Mouse (Mus musculus) midbrain, embryonic 11.5 days (tissue): Measurements from ENCODE around the gene Sft2d2. TPM values are rescaled to one million over a fixed set of nuclear protein-coding genes. Genes with fewer than 3 reads are reported as not detected.

Experiments
- ATAC-seq: fragments of 200-750 bp; cut with Nextera tagmentation; 2 replicates; pipeline ENCODE4 v1.8.0; 2017; ENCODE audit warnings: moderate TSS enrichment, moderate library complexity; ENCODE audit not compliant: low FRiP score
- DNase-seq: peaks from one replicate; pipeline ENCODE4 v3.0.0; 2015; ENCODE audit warnings: low spot score; ENCODE audit errors: missing footprints
- H3K27ac ChIP-seq: fragments of 300-500 bp; sonication (generic); 2 replicates; pipeline ENCODE4 v1.5.1; 2014; ENCODE audit warnings: low read depth, low read length
- H3K27me3 ChIP-seq: fragments of 300-500 bp; sonication (generic); 2 replicates; pipeline ENCODE4 v1.6.1; 2014; ENCODE audit warnings: mild to moderate bottlenecking, low read length, moderate library complexity, mixed read lengths; ENCODE audit not compliant: control insufficient read depth, insufficient read depth
- H3K36me3 ChIP-seq: fragments of 300-500 bp; sonication (generic); 2 replicates; pipeline ENCODE4 v1.6.1; 2014; ENCODE audit warnings: mild to moderate bottlenecking, low read length, moderate library complexity, mixed read lengths; ENCODE audit not compliant: control insufficient read depth, insufficient read depth
- H3K4me1 ChIP-seq: fragments of 300-500 bp; sonication (generic); 2 replicates; pipeline ENCODE4 v1.6.1; 2014; ENCODE audit warnings: low read length; ENCODE audit not compliant: control insufficient read depth, insufficient read depth
- H3K4me2 ChIP-seq: fragments of 300-500 bp; sonication (generic); 2 replicates; pipeline ENCODE4 v1.6.1; 2014; ENCODE audit warnings: mild to moderate bottlenecking, moderate library complexity
- H3K4me3 ChIP-seq: fragments of 300-500 bp; sonication (generic); 2 replicates; pipeline ENCODE4 v1.5.1; 2014; ENCODE audit warnings: low read depth, low read length
- H3K9ac ChIP-seq: fragments of 300-500 bp; sonication (generic); 2 replicates; pipeline ENCODE4 v1.6.1; 2014; ENCODE audit warnings: low read length
- H3K9me3 ChIP-seq: fragments of 300-500 bp; sonication (generic); 2 replicates; pipeline ENCODE4 v1.6.1; 2016; ENCODE audit warnings: low read length; ENCODE audit not compliant: control insufficient read depth
- WGBS: fragments of 180-500 bp; shearing (Covaris S2); extraction: QIAGEN DNeasy Blood & Tissue Kit; methylation state at CpG from one replicate; pipeline ENCODE4 v1.1.7; 2014; 5-methylcytosine and 5-hydroxymethylcytosine counted together
- polyA plus RNA-seq: library from polyadenylated mRNA; unstranded; fragments of >200 nt; fragmentation: Nextera tagmentation; extraction: Ambion mirVana; gene quantifications from 2 replicates; pipeline ENCODE4 v1.2.1, GENCODE M21; 2014

Gene Sft2d2
- polyA plus RNA-seq, 1 experiment from 2014 or later, result 9.1 TPM

- H3K27ac ChIP-seq, result no peak overlapping the region
- no peaks in the 10 kb centered on the region for H3K4me1 ChIP-seq
- H3K4me2 ChIP-seq, result no peak overlapping the region
- H3K9ac ChIP-seq, result no peak overlapping the region
- no peaks in the 10 kb centered on the region for H3K27me3 ChIP-seq
- no peaks in the 10 kb centered on the region for H3K9me3 ChIP-seq
- H3K36me3 ChIP-seq, result no peaks in the 10 kb centered on the region
- ATAC-seq (0 out of 2 replicates have a peak, but pooled peaks have one; percentile 55), DNase-seq (peak; percentile 99)
- 77% methylated on average over 14 of the region's 14 CpGs for WGBS
- H3K4me3 ChIP-seq, result no peak overlapping the region
These were observed 61.9 kb downstream of the Sft2d2 start for GRCm38 (mm10) chr1:165132187-165132877.

GRCm38 (mm10) chr1:165129573-165129972, 64.7 kb downstream of the Sft2d2 start:
- 70% methylated on average over 5 of the region's 5 CpGs for WGBS
- Histone ChIP-seq H3K9ac (no peak overlapping the region), H3K27ac (no peak overlapping the region), H3K4me1 (no peaks in the 10 kb centered on the region), H3K27me3 (no peaks in the 10 kb centered on the region), H3K4me3 (no peak overlapping the region), H3K9me3 (no peaks in the 10 kb centered on the region), H3K36me3 (no peaks in the 10 kb centered on the region), H3K4me2 (no peak overlapping the region)
- ATAC-seq, result no peak
- DNase-seq, result no peak

Other genes with a start within 250 kb of the Sft2d2 start
- not detected in 2 replicates for gene Tbx19, start 33.7 kb downstream of the Sft2d2 start, polyA plus RNA-seq
- gene Tiprl, start 42.6 kb upstream of the Sft2d2 start, polyA plus RNA-seq, result 103 and 113 TPM in 2 replicates
- gene Gpr161, start 101.4 kb upstream of the Sft2d2 start, polyA plus RNA-seq, result 2.5 TPM in 2 replicates